Mouse (Mus musculus): Measurements from ENCODE around the gene Nup188. TPM values are rescaled to one million over a fixed set of nuclear protein-coding genes. Genes with fewer than 3 reads are reported as not detected.

The Nup188 gene
- polyA plus RNA-seq, 1 experiment from 2014 or later = 19.7 TPM

- Histone ChIP-seq H3K36me3 (peaks cover 98% of the 10 kb centered on the region), H3K4me3 (no peak overlapping the region), H3K4me2 (no peak overlapping the region), H3K27me3 (no peaks in the 10 kb centered on the region), H3K9ac (no peak overlapping the region), H3K9me3 (no peaks in the 10 kb centered on the region), H3K27ac (replicated peaks) (no peak overlapping the region), H3K4me1 (replicated peaks) (no peaks in the 10 kb centered on the region)
- no peak for ATAC-seq (ENCODE audit: low read depth)
- WGBS = 91% methylated on average over 2 of the region's 2 CpGs
Measured at GRCm38 (mm10) chr2:30311481-30311880, 25.3 kb downstream of the Nup188 start.

GRCm38 (mm10) chr2:30316136-30316535 lies 29.9 kb downstream of the Nup188 start:
- Histone ChIP-seq H3K4me1 (replicated peaks) (no peaks in the 10 kb centered on the region), H3K36me3 (peaks cover 97% of the 10 kb centered on the region), H3K9ac (no peak overlapping the region), H3K4me3 (no peak overlapping the region), H3K27ac (replicated peaks) (no peak overlapping the region), H3K4me2 (no peak overlapping the region), H3K27me3 (no peaks in the 10 kb centered on the region), H3K9me3 (no peaks in the 10 kb centered on the region)
- WGBS = 94% methylated on average over 4 of the region's 4 CpGs
- no peak for ATAC-seq (ENCODE audit: low read depth)

- WGBS = 97% methylated on average over 5 of the region's 5 CpGs
- H3K9me3 ChIP-seq = no peaks in the 10 kb centered on the region
Measured at GRCm38 (mm10) chr2:30316955-30317354, 30.8 kb downstream of the Nup188 start.

GRCm38 (mm10) chr2:30319260-30319659 lies 33.1 kb downstream of the Nup188 start:
- Histone ChIP-seq H3K27me3 (no peaks in the 10 kb centered on the region), H3K4me2 (no peak overlapping the region), H3K9me3 (no peaks in the 10 kb centered on the region), H3K4me1 (replicated peaks) (no peaks in the 10 kb centered on the region), H3K4me3 (no peak overlapping the region), H3K9ac (no peak overlapping the region), H3K27ac (replicated peaks) (no peak overlapping the region), H3K36me3 (peaks cover 99% of the 10 kb centered on the region)
- 88% methylated on average over 4 of the region's 4 CpGs for WGBS
- ATAC-seq (ENCODE audit: low read depth) = no peak

More at GRCm38 (mm10) chr2:30316955-30317354, 30.8 kb downstream of the Nup188 start:
- Histone ChIP-seq H3K27me3 (no peaks in the 10 kb centered on the region), H3K4me1 (replicated peaks) (no peaks in the 10 kb centered on the region), H3K4me2 (no peak overlapping the region), H3K4me3 (no peak overlapping the region), H3K9ac (no peak overlapping the region), H3K27ac (replicated peaks) (no peak overlapping the region), H3K36me3 (peaks cover 99% of the 10 kb centered on the region)
- ATAC-seq (ENCODE audit: low read depth) = no peak

- no peak for ATAC-seq (ENCODE audit: low read depth)
- WGBS = 88% methylated on average over 7 of the region's 7 CpGs
- Histone ChIP-seq H3K9ac (no peak overlapping the region), H3K27me3 (no peaks in the 10 kb centered on the region), H3K27ac (replicated peaks) (no peak overlapping the region), H3K4me3 (no peak overlapping the region), H3K4me1 (replicated peaks) (no peaks in the 10 kb centered on the region), H3K36me3 (peaks cover 99% of the 10 kb centered on the region), H3K4me2 (no peak overlapping the region), H3K9me3 (no peaks in the 10 kb centered on the region)
Measured at GRCm38 (mm10) chr2:30323111-30323510, 36.9 kb downstream of the Nup188 start.

GRCm38 (mm10) chr2:30325296-30325695 lies 39.1 kb downstream of the Nup188 start:
- Histone ChIP-seq H3K27ac (replicated peaks) (no peak overlapping the region), H3K36me3 (peaks cover 99% of the 10 kb centered on the region), H3K27me3 (no peaks in the 10 kb centered on the region), H3K9ac (no peak overlapping the region), H3K9me3 (no peaks in the 10 kb centered on the region), H3K4me3 (no peak overlapping the region), H3K4me2 (no peak overlapping the region), H3K4me1 (replicated peaks) (no peaks in the 10 kb centered on the region)
- WGBS = 95% methylated on average over 5 of the region's 5 CpGs
- no peak for ATAC-seq (ENCODE audit: low read depth)

- Histone ChIP-seq H3K9ac (no peak overlapping the region), H3K4me3 (no peak overlapping the region), H3K27ac (replicated peaks) (no peak overlapping the region), H3K27me3 (no peaks in the 10 kb centered on the region), H3K4me2 (no peak overlapping the region), H3K4me1 (replicated peaks) (no peaks in the 10 kb centered on the region), H3K36me3 (peaks cover 99% of the 10 kb centered on the region), H3K9me3 (no peaks in the 10 kb centered on the region)
- ATAC-seq (ENCODE audit: low read depth) = no peak
- 96% methylated on average over 7 of the region's 7 CpGs for WGBS
Measured at GRCm38 (mm10) chr2:30327276-30327675, 41.1 kb downstream of the Nup188 start.

GRCm38 (mm10) chr2:30328791-30329190 lies 42.6 kb downstream of the Nup188 start:
- no peaks in the 10 kb centered on the region for H3K9me3 ChIP-seq
- H3K27me3 ChIP-seq = no peaks in the 10 kb centered on the region
- no peak overlapping the region for H3K9ac ChIP-seq
- ATAC-seq (ENCODE audit: low read depth) = no peak
- H3K36me3 ChIP-seq = peaks cover 99% of the 10 kb centered on the region
- H3K4me3 ChIP-seq = no peak overlapping the region
- 85% methylated on average over 3 of the region's 3 CpGs for WGBS
- no peaks in the 10 kb centered on the region for H3K4me1 ChIP-seq (replicated peaks)
- no peak overlapping the region for H3K4me2 ChIP-seq
- H3K27ac ChIP-seq (replicated peaks) = no peak overlapping the region

GRCm38 (mm10) chr2:30335324-30335723 lies 49.1 kb downstream of the Nup188 start:
- H3K9me3 ChIP-seq = no peaks in the 10 kb centered on the region
- WGBS = 88% methylated on average over 2 of the region's 2 CpGs
- ATAC-seq (ENCODE audit: low read depth) = no peak
- no peak overlapping the region for H3K27ac ChIP-seq (replicated peaks)
- no peaks in the 10 kb centered on the region for H3K4me1 ChIP-seq (replicated peaks)
- H3K27me3 ChIP-seq = no peaks in the 10 kb centered on the region
- H3K4me3 ChIP-seq = no peak overlapping the region
- H3K4me2 ChIP-seq = no peak overlapping the region
- peaks cover 97% of the 10 kb centered on the region for H3K36me3 ChIP-seq
- H3K9ac ChIP-seq = no peak overlapping the region

GRCm38 (mm10) chr2:30336174-30336915 lies 50.1 kb downstream of the Nup188 start:
- ATAC-seq (ENCODE audit: low read depth) = no peak
- H3K4me1 ChIP-seq (replicated peaks) = no peaks in the 10 kb centered on the region
- H3K4me2 ChIP-seq = no peak overlapping the region
- H3K4me3 ChIP-seq = no peak overlapping the region
- 82% methylated on average over 16 of the region's 16 CpGs for WGBS
- H3K27me3 ChIP-seq = no peaks in the 10 kb centered on the region
- H3K9me3 ChIP-seq = no peaks in the 10 kb centered on the region
- H3K36me3 ChIP-seq = peaks cover 97% of the 10 kb centered on the region
- H3K27ac ChIP-seq (replicated peaks) = no peak overlapping the region
- no peak overlapping the region for H3K9ac ChIP-seq

- Histone ChIP-seq H3K27ac (replicated peaks) (no peak overlapping the region), H3K27me3 (no peaks in the 10 kb centered on the region), H3K9ac (no peak overlapping the region), H3K36me3 (peaks cover 97% of the 10 kb centered on the region), H3K9me3 (no peaks in the 10 kb centered on the region), H3K4me3 (no peak overlapping the region), H3K4me2 (no peak overlapping the region), H3K4me1 (replicated peaks) (no peaks in the 10 kb centered on the region)
- WGBS = 89% methylated on average over 12 of the region's 12 CpGs
- no peak for ATAC-seq (ENCODE audit: low read depth)
Measured at GRCm38 (mm10) chr2:30337179-30337578, 51.0 kb downstream of the Nup188 start.

- Histone ChIP-seq H3K4me2 (no peak overlapping the region), H3K27ac (replicated peaks) (no peak overlapping the region), H3K9ac (no peak overlapping the region), H3K27me3 (no peaks in the 10 kb centered on the region), H3K4me1 (replicated peaks) (no peaks in the 10 kb centered on the region), H3K4me3 (no peak overlapping the region), H3K36me3 (peaks cover 97% of the 10 kb centered on the region), H3K9me3 (no peaks in the 10 kb centered on the region)
- no peak for ATAC-seq (ENCODE audit: low read depth)
- 95% methylated on average over 3 of the region's 3 CpGs for WGBS
Measured at GRCm38 (mm10) chr2:30342061-30342460, 55.9 kb downstream of the Nup188 start.

- H3K4me3 ChIP-seq = no peak overlapping the region
- 97% methylated on average over 7 of the region's 7 CpGs for WGBS
Measured at GRCm38 (mm10) chr2:30342544-30342943, 56.3 kb downstream of the Nup188 start.

More at GRCm38 (mm10) chr2:30342544-30342943, 56.3 kb downstream of the Nup188 start:
- peaks cover 97% of the 10 kb centered on the region for H3K36me3 ChIP-seq
- no peaks in the 10 kb centered on the region for H3K9me3 ChIP-seq
- ATAC-seq (ENCODE audit: low read depth) = no peak
- no peak overlapping the region for H3K27ac ChIP-seq (replicated peaks)
- no peaks in the 10 kb centered on the region for H3K27me3 ChIP-seq
- H3K4me1 ChIP-seq (replicated peaks) = no peaks in the 10 kb centered on the region
- no peak overlapping the region for H3K4me2 ChIP-seq
- no peak overlapping the region for H3K9ac ChIP-seq
